Mouse (Mus musculus): Measurements from ENCODE around the gene Ulk4. TPM values are rescaled to one million over a fixed set of nuclear protein-coding genes. Genes with fewer than 3 reads are reported as not detected.
"Not testable (repeated sequence)": the region's sequence is repeated elsewhere in the genome, so short reads cannot be mapped to it uniquely, and the experiment has no call there.

The Ulk4 gene
- polyA plus RNA-seq, 1 experiment from 2014 or later = 136 TPM

DNA sequence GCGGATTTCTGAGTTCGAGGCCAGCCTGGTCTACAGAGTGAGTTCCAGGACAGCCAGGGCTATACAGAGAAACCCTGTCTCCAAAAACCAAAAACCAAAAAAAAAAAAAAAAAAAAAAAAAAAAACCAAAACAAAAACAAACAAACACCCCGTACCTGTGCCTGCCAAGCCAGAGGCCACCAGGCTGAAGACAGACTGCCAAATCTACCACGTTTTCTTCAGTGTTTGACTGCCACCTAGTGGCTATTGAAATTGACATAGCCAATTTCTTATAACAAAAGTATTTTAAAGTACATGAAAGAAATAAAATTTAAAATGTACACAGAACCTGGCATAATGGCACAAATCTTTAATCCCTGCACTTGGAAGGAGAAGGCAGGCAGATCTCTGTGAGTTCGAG, 36.8 kb downstream of the Ulk4 start:
- peak; percentile 87 for DNase-seq (ENCODE audit: low spot score)
- not testable (repeated sequence) for ATAC-seq (replicated peaks; ENCODE audit: low FRiP score, low read depth); H3K9ac ChIP-seq (ENCODE audit: low read depth, low read length); H3K9me3 ChIP-seq (replicated peaks; ENCODE audit: low read length); H3K27ac ChIP-seq; H3K27me3 ChIP-seq (ENCODE audit: insufficient read depth, low read length); H3K4me2 ChIP-seq (ENCODE audit: low read length); H3K4me1 ChIP-seq (replicated peaks; ENCODE audit: insufficient read depth, low read length); H3K4me3 ChIP-seq (replicated peaks; ENCODE audit: low read depth, low read length); H3K36me3 ChIP-seq (ENCODE audit: insufficient read depth, low read length)
- 6% methylated on average over 3 of the region's 5 CpGs for WGBS
- peak; percentile 77 for TF ChIP-seq CTCF (IDR thresholded peaks at IDR 0.05; ENCODE audit: low read depth)

DNA sequence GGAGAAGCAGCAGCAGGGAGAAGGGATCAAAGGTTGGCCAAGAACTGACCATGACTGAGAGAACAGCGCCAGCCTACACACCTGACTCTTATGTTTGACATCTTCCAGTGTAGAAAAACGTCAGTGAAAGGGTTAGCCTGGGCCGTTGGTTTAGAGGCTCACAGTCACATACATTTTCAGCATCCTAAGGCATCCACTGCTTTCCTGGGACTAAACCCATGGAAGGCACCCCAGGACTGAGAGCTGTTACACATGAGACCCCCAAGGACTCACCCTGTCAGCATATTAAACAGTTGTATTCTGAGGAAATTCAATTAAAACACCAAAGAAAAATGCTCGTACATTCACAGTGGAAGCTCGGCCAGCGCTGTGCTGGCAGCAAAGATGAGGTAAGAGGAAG, 37.4 kb downstream of the Ulk4 start:
- Histone ChIP-seq H3K4me1 (replicated peaks; ENCODE audit: insufficient read depth, low read length) (no peaks in the 10 kb centered on the region), H3K9me3 (replicated peaks; ENCODE audit: low read length) (no peaks in the 10 kb centered on the region), H3K4me2 (ENCODE audit: low read length) (no peak overlapping the region), H3K9ac (ENCODE audit: low read depth, low read length) (no peak overlapping the region), H3K27me3 (ENCODE audit: insufficient read depth, low read length) (no peaks in the 10 kb centered on the region), H3K36me3 (ENCODE audit: insufficient read depth, low read length) (no peaks in the 10 kb centered on the region), H3K4me3 (replicated peaks; ENCODE audit: low read depth, low read length) (no peak overlapping the region), H3K27ac (no peak overlapping the region)
- ATAC-seq (replicated peaks; ENCODE audit: low FRiP score, low read depth) (no peak), DNase-seq (ENCODE audit: low spot score) (no peak)
- whole genome bisulfite sequencing = 81% methylated on average over 6 of the region's 6 CpGs
- TF ChIP-seq CTCF (IDR thresholded peaks at IDR 0.05; ENCODE audit: low read depth) = no peak

DNA sequence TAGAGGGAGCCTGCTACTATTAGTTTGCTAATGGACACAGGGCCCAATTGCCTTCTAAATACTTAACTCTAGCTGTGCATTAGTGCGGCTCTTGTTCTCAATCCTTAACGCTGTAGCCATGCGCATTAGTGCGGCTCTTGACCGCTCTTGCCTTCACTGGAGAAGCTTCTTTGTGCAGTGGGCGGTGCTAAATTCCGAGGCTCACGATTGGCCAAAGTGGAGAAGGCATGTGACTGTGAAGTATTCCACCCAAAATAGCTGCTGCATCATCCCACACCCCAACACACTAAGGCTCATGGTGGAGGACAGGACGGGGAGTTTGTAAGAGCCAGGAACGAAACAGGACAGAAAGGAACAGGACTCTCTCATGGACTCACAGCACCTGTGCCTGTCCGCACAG, 58.4 kb downstream of the Ulk4 start:
- no peak for DNase-seq (ENCODE audit: low spot score)
- no peak overlapping the region for H3K4me3 ChIP-seq (replicated peaks; ENCODE audit: low read depth, low read length)
- no peaks in the 10 kb centered on the region for H3K9me3 ChIP-seq (replicated peaks; ENCODE audit: low read length)
- no peak overlapping the region for H3K9ac ChIP-seq (ENCODE audit: low read depth, low read length)
- H3K27me3 ChIP-seq (ENCODE audit: insufficient read depth, low read length) = no peaks in the 10 kb centered on the region
- H3K27ac ChIP-seq = no peak overlapping the region
- no peak for TF ChIP-seq CTCF (IDR thresholded peaks at IDR 0.05; ENCODE audit: low read depth)
- no peak for ATAC-seq (replicated peaks; ENCODE audit: low FRiP score, low read depth)
- H3K4me2 ChIP-seq (ENCODE audit: low read length) = no peak overlapping the region
- no peaks in the 10 kb centered on the region for H3K36me3 ChIP-seq (ENCODE audit: insufficient read depth, low read length)
- 82% methylated on average over 11 of the region's 11 CpGs for WGBS
- H3K4me1 ChIP-seq (replicated peaks; ENCODE audit: insufficient read depth, low read length) = no peaks in the 10 kb centered on the region

DNA sequence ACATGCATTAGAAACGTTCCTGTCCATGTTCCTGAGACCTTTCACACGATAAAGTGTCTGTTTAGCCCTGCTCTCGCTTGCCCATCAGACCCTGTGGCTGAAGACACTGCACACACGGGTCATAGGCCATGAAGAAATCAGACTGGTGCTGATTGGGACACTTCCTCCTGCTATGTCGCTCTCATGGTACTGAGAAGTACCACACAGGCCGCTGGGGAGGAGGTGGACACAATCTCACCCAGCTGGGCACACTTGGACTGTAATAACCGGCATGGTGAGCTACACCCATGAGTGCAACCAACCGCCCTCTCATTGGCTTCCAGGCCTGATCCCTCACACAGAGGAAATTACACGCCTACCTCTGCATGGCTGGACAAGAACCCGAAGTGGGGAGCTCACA, 58.8 kb downstream of the Ulk4 start:
- WGBS = 84% methylated on average over 10 of the region's 10 CpGs
- Histone ChIP-seq H3K36me3 (ENCODE audit: insufficient read depth, low read length) (no peaks in the 10 kb centered on the region), H3K4me2 (ENCODE audit: low read length) (no peak overlapping the region), H3K4me1 (replicated peaks; ENCODE audit: insufficient read depth, low read length) (no peaks in the 10 kb centered on the region), H3K4me3 (replicated peaks; ENCODE audit: low read depth, low read length) (no peak overlapping the region), H3K27ac (no peak overlapping the region), H3K9me3 (replicated peaks; ENCODE audit: low read length) (no peaks in the 10 kb centered on the region), H3K27me3 (ENCODE audit: insufficient read depth, low read length) (no peaks in the 10 kb centered on the region), H3K9ac (ENCODE audit: low read depth, low read length) (no peak overlapping the region)
- DNase-seq (ENCODE audit: low spot score) (no peak), ATAC-seq (replicated peaks; ENCODE audit: low FRiP score, low read depth) (no peak)
- TF ChIP-seq CTCF (IDR thresholded peaks at IDR 0.05; ENCODE audit: low read depth) = no peak

DNA sequence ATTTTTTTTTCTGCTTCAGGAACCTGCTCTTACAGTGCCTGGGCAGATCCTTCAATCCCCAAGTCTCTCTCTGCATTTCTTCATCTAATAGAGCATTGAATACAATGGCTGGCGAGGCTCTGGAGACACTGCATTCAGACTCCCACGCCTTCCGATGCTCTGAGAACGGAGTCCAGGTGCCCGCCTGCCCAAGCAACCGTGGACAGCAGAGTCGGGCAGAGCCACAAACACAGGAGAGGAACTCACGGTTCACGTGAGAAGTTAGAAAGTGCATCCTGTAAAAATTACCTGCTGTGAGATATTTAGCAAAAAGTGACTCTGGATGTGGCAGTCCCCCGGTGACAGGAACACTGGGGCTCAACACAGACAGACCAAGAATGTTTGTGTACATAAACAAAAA, 59.3 kb downstream of the Ulk4 start:
- DNase-seq (ENCODE audit: low spot score) = no peak
- Histone ChIP-seq H3K9me3 (replicated peaks; ENCODE audit: low read length) (no peaks in the 10 kb centered on the region), H3K27ac (no peak overlapping the region), H3K27me3 (ENCODE audit: insufficient read depth, low read length) (no peaks in the 10 kb centered on the region), H3K4me1 (replicated peaks; ENCODE audit: insufficient read depth, low read length) (no peaks in the 10 kb centered on the region), H3K4me3 (replicated peaks; ENCODE audit: low read depth, low read length) (no peak overlapping the region), H3K4me2 (ENCODE audit: low read length) (no peak overlapping the region), H3K9ac (ENCODE audit: low read depth, low read length) (no peak overlapping the region), H3K36me3 (ENCODE audit: insufficient read depth, low read length) (no peaks in the 10 kb centered on the region)
- no peak for TF ChIP-seq CTCF (IDR thresholded peaks at IDR 0.05; ENCODE audit: low read depth)
- no peak for ATAC-seq (replicated peaks; ENCODE audit: low FRiP score, low read depth)
- WGBS = 76% methylated on average over 10 of the region's 10 CpGs

DNA sequence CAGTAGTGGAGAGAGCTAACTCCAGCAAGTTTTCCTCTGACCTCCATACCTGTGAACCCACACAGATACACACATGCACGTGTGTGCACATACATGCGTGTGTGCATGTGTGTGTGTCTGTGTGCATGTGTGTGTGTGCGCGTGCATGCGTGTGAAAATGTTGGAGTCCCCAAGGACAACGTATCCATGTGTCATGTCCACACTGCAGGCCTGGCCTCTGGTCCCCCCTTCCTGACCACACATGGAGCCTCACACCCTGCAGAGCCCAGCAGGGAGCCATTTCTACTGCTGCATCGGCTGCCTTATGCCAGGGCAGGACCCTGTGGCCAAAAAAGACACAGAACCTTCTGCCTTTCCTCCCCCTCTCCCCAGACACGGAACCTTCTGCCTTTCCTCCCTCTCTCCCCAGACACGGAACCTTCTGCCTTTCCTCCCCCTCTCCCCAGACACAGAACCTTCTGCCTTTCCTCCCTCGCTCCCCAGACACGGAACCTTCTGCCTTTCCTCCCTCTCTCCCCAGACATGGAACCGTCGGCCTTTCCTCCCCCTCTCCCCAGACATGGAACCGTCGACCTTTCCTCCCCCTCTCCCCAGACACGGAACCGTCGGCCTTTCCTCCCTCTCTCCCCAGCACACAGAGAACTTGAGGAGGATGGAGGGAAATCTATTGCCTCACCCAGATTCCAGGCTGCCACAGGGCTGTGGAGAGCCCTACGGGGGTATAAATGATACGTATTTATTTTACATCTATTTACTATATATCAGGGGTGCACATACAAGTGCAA, 60.3 kb downstream of the Ulk4 start:
- ATAC-seq (replicated peaks; ENCODE audit: low FRiP score, low read depth) (no peak), DNase-seq (ENCODE audit: low spot score) (no peak)
- TF ChIP-seq CTCF (IDR thresholded peaks at IDR 0.05; ENCODE audit: low read depth) = no peak

More for the DNA sequence above, 60.3 kb downstream of the Ulk4 start:
- no peaks in the 10 kb centered on the region for H3K4me1 ChIP-seq (replicated peaks; ENCODE audit: insufficient read depth, low read length)
- 59% methylated on average over 20 of the region's 20 CpGs for WGBS
- no peak overlapping the region for H3K4me3 ChIP-seq (replicated peaks; ENCODE audit: low read depth, low read length)
- no peaks in the 10 kb centered on the region for H3K27me3 ChIP-seq (ENCODE audit: insufficient read depth, low read length)
- no peak overlapping the region for H3K9ac ChIP-seq (ENCODE audit: low read depth, low read length)
- no peaks in the 10 kb centered on the region for H3K36me3 ChIP-seq (ENCODE audit: insufficient read depth, low read length)
- H3K27ac ChIP-seq = no peak overlapping the region
- H3K9me3 ChIP-seq (replicated peaks; ENCODE audit: low read length) = no peaks in the 10 kb centered on the region
- H3K4me2 ChIP-seq (ENCODE audit: low read length) = no peak overlapping the region

Data from kidney, postnatal 0 days (tissue).